Mouse (Mus musculus) kidney, postnatal 14 days (tissue): Measurements from ENCODE around the gene Ttc28.
"Not testable (repeated sequence)": the region's sequence is repeated elsewhere in the genome, so short reads cannot be mapped to it uniquely, and the experiment has no call there.

ENCODE experiments used
- DNase-seq: peaks from one replicate; pipeline ENCODE4 v3.0.0; 2022; ENCODE audit warnings: mixed read lengths

The Ttc28 gene

GRCm38 (mm10) chr5:110879584-110880374 is at the start of gene Ttc28:
Gene Ttc28 (plus strand): TSS chr5:110879803.
- peak; percentile 93 for DNase-seq

GRCm38 (mm10) chr5:110831036-110831720 is 48.4 kb upstream of the Ttc28 start:
- no peak for DNase-seq

GRCm38 (mm10) chr5:110835959-110836358 is 43.6 kb upstream of the Ttc28 start:
- DNase-seq = peak; percentile 65

GRCm38 (mm10) chr5:110838016-110838415 is 41.6 kb upstream of the Ttc28 start:
- DNase-seq = not testable (repeated sequence)

GRCm38 (mm10) chr5:110839038-110839677 is 40.4 kb upstream of the Ttc28 start:
- no peak for DNase-seq

GRCm38 (mm10) chr5:110839678-110840365 is 39.8 kb upstream of the Ttc28 start, which contains the start of the genes Hscb and Chek2:
Gene Hscb (minus strand): TSS chr5:110839777.
Gene Chek2 (plus strand): TSS chr5:110839979.
- DNase-seq = peak; percentile 99

GRCm38 (mm10) chr5:110840465-110840864 is 39.1 kb upstream of the Ttc28 start:
- peak; percentile 40 for DNase-seq

- DNase-seq = no peak
Observed at GRCm38 (mm10) chr5:110841046-110841862, 38.3 kb upstream of the Ttc28 start.

- DNase-seq = no peak
Observed at GRCm38 (mm10) chr5:110852990-110853389, 26.6 kb upstream of the Ttc28 start.

- DNase-seq = peak; percentile 57
Observed at GRCm38 (mm10) chr5:110857091-110857490, 22.5 kb upstream of the Ttc28 start.

GRCm38 (mm10) chr5:110859013-110859650 is 20.5 kb upstream of the Ttc28 start:
- DNase-seq = peak; percentile 85

- no peak for DNase-seq
Observed at GRCm38 (mm10) chr5:110860445-110860844, 19.2 kb upstream of the Ttc28 start.

GRCm38 (mm10) chr5:110868460-110868859 is 11.1 kb upstream of the Ttc28 start:
- DNase-seq = peak; percentile 17

- DNase-seq = no peak
Observed at GRCm38 (mm10) chr5:110869242-110869669, 10.3 kb upstream of the Ttc28 start.

GRCm38 (mm10) chr5:110873160-110873559 is 6.4 kb upstream of the Ttc28 start:
- no peak for DNase-seq

GRCm38 (mm10) chr5:110874711-110875110 is 4.9 kb upstream of the Ttc28 start:
- DNase-seq = no peak

GRCm38 (mm10) chr5:110875286-110875685 is 4.3 kb upstream of the Ttc28 start:
- no peak for DNase-seq

- DNase-seq = no peak
Observed at GRCm38 (mm10) chr5:110877666-110878505, 1.7 kb upstream of the Ttc28 start.

- DNase-seq = not testable (repeated sequence)
Observed at GRCm38 (mm10) chr5:110878526-110878925, 1.1 kb upstream of the Ttc28 start.

- DNase-seq = no peak
Observed at GRCm38 (mm10) chr5:110879042-110879441, 561 bp upstream of the Ttc28 start.
